Mouse (Mus musculus) central nervous system, embryonic 11.5 days (tissue): ENCODE results near the gene Ankrd34a. TPM values are rescaled to one million over a fixed set of nuclear protein-coding genes. Genes with fewer than 3 reads are reported as not detected.

Experiments
- polyA plus RNA-seq: library from polyadenylated mRNA; depleted of rRNA; stranded (reverse); fragments of >200 nt; gene quantifications from 2 replicates; pipeline ENCODE4 v1.2.3, GENCODE M21; 2012; rRNA removed

The Ankrd34a gene
- 0.90 and 1.5 TPM in 2 replicates for polyA plus RNA-seq

GRCm38 (mm10) chr3:96596228-96596707 is at the start of gene Ankrd34a:
Ankrd34a (plus strand) TSS chr3:96596636.

DNA sequence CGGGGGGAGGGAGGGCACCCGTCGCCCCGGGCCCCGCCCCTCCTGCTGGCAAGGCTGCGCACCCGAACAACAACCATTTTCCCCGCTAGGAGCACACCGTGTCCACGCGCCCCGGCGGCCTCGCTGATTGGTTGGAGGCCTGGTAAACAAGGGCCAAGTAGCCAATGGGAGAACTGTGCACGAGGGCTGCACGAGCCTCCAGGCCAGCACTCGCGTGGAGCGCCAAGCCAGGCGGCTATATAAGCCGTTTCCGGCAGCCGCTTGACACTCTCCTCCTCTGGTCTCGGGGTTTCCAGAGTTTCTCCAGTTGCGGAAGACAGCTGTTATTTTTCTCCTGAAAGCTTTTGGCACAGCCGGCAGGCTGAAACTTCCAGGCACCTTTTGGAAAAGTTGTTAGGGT is 38.7 kb upstream of the Ankrd34a start, which contains the start of gene Txnip:
TSS of gene Txnip (plus strand) at position 264 of the 400 bp plus-strand sequence.

DNA sequence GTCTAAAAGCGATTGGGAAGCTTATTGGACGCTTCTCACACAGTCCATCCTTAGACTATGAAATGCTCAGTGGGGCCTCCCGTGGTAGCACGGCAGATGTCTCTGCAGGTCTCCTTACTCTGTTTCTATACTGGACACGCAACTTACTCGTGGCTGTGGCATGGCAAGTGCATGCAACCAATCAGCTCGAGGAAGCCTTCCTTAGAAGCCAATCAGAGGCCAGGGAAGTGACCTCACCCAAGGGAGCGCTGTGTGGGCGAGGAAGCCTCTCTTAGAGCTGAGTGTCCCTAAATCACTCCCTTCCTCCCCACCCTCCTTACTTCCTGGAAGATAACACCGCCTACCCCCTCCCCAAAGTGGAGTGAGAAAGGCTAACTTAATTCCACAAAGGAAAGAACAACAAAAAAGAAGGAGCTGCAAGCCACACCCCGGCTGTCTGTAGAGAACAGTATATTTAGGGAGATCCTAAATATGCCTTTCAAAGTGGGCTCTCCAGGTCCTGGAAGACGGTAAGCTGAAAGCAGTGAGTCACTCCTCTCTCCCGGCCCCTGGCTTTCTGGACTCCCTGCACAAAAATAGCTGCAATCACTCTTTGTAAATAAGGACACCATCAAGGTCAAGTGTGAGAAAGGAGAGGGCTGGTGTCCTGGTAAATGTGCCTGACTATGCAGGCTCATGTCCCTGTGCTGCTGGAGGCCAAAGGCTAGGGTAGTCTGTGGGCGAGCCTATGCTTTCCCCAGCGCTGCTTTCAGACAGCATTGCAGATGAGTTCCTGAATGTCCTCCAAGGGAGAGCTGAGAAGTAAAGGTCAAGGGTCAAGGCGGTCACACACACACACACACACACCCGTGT is 19.5 kb upstream of the Ankrd34a start, which contains the start of gene Gm16253:
TSS of gene Gm16253 (plus strand) at position 295 of the 852 bp plus-strand sequence.

DNA sequence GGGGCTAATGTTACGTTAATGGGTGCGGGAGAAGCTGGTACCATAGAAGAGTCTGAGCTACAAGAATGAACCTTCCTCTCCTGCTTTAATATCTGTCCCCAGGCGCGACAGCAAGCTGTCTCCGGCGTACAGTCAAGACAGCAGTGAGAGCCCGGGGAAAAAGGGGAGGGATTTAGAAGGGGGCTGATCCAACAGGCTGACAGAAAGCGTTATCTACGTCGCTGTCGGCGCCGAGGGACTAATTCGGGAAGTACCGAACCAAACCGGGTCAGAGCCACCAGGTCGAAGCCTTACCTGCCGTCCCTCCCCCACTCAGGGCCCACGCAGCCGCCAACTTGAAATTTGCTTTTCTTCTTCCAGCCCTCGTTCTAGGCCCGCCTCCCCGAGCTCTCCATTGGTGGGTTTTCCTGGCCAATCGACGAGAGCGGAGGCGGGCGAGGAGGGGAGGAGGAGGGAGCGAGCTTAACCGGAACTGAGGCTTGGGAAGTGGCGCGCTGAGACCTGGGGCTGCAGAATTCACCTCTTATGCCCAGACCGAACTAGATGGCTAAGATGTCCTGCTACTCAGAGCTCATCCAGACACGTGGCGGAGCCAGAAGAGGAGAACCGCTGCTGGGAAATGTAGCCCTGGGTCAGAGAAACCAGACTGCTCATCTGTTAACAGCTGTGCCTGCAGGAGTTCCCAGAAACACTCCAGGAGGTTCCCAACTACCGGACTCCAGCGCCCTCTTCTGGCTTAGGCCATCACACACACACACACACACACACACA is 2.5 kb upstream of the Ankrd34a start, which contains the start of gene Polr3gl:
TSS of gene Polr3gl (minus strand) at position 392 of the 771 bp plus-strand sequence.

GRCm38 (mm10) chr3:96600639-96601250 is 4.3 kb downstream of the Ankrd34a start, which contains the start of gene Lix1l:
Lix1l (plus strand) TSS chr3:96601149.

GRCm38 (mm10) chr3:96629729-96630600 is 33.5 kb downstream of the Ankrd34a start, which contains the start of gene Rbm8a:
Rbm8a (plus strand) TSS chr3:96629933.

GRCm38 (mm10) chr3:96634928-96635879 is 38.8 kb downstream of the Ankrd34a start, which contains the start of the genes Pex11b and Gm42957:
Pex11b (plus strand) TSS chr3:96635376.
Gm42957 (plus strand) TSS chr3:96635474.

DNA sequence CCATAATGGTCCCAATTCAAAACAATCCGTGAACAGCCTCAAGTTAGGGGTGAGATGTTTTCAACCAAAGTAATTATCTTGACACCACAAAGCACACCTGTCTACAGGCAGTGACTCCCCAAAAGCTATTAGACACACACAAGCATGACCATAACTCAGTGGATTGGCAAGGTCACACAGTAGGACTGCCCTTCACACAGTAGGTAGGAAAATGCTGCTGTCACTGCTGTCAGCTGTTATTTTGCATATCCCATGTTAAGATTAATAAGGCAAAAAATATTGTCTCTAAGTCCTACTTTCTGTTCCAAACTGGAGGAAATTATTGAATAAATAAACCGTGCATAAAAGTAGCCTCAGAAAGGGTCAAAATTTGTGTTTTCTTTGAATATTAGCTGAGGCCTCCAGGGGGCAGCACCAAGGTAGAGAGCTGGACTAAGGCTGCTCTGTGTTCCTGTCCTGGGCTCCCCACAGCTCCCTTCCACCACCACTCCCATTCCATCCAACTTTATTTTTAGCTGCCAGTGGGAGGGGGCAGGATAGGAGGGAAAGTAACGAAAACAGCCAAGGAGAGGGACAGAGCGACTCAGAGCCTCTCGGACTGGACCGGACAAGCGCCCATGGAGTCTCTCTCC is 48.7 kb downstream of the Ankrd34a start, which contains the start of gene Itga10:
TSS of gene Itga10 (plus strand) at position 567 of the 632 bp plus-strand sequence.

Other genes starting within 250 kb of the Ankrd34a start
- gene BC107364, start 144.3 kb upstream of the Ankrd34a start, polyA plus RNA-seq = 0.15 TPM in 1 of 2 replicates, not detected in the other
- 0.40 and 3.0 TPM in 2 replicates for gene Hfe2, start 71.5 kb upstream of the Ankrd34a start, polyA plus RNA-seq
- 73.6 and 91.3 TPM in 2 replicates for gene Txnip, start 38.7 kb upstream of the Ankrd34a start, polyA plus RNA-seq
- gene Gm16253, start 19.7 kb upstream of the Ankrd34a start, polyA plus RNA-seq = 0.14 TPM in 1 of 2 replicates, not detected in the other
- gene Polr3gl, start 2.5 kb upstream of the Ankrd34a start, polyA plus RNA-seq = 50.0 and 107 TPM in 2 replicates
- 54.6 and 65.6 TPM in 2 replicates for gene Lix1l, start 4.5 kb downstream of the Ankrd34a start, polyA plus RNA-seq
- gene Rbm8a, start 33.3 kb downstream of the Ankrd34a start, polyA plus RNA-seq = 100 and 226 TPM in 2 replicates
- 31.8 and 42.4 TPM in 2 replicates for gene Pex11b, start 38.7 kb downstream of the Ankrd34a start, polyA plus RNA-seq
- gene Gm42957, start 38.8 kb downstream of the Ankrd34a start, polyA plus RNA-seq = 0.16 and 0.18 TPM in 2 replicates
- 4.2 and 5.3 TPM in 2 replicates for gene Itga10, start 48.9 kb downstream of the Ankrd34a start, polyA plus RNA-seq
- gene Ankrd35, start 73.5 kb downstream of the Ankrd34a start, polyA plus RNA-seq = 0.38 and 0.61 TPM in 2 replicates
- gene Pias3, start 99.7 kb downstream of the Ankrd34a start, polyA plus RNA-seq = 43.0 and 57.1 TPM in 2 replicates
- gene Nudt17, start 111.9 kb downstream of the Ankrd34a start, polyA plus RNA-seq = 7.9 and 10.1 TPM in 2 replicates
- gene Polr3c, start 131.0 kb downstream of the Ankrd34a start, polyA plus RNA-seq = 49.4 and 49.7 TPM in 2 replicates
- 24.5 and 40.5 TPM in 2 replicates for gene Rnf115, start 131.0 kb downstream of the Ankrd34a start, polyA plus RNA-seq
- gene Pdzk1, start 232.6 kb downstream of the Ankrd34a start, polyA plus RNA-seq = 0.42 and 1.2 TPM in 2 replicates
- gene Cd160, start 232.7 kb downstream of the Ankrd34a start, polyA plus RNA-seq = not detected in 2 replicates